Mouse (Mus musculus): ENCODE measurements at regions not wholly inside any gene's neighbourhood (a gene's known extent, or its start where the extent isn't known, plus 50 kb on each side); places are given as distances from the start of the nearest gene placed in this dataset.

DNA sequence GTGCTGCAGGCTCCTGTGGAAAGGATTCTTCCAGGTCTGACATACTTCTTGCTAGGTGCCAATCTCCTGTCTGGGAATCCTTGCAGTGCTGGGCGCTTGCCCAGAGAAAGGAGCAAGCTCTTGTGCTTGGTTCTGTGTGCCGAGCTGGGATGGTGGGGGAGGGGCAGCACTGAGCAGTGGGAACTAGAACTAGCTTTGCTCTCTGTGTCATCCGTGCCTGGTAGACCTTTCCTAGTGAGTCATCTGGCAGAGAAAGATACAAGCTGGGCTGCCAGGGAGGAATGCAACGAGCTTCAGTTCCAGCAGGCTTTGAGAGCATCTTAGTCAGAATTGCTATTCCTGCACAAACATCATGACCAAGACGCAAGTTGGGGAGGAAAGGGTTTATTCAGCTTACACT is 108.6 kb downstream of the 1810013L24Rik start:
- WGBS = 44% methylated on average over 5 of the region's 5 CpGs
- Histone ChIP-seq H3K36me3 (ENCODE audit: control insufficient read depth, insufficient read depth, low read length) (no peaks in the 10 kb centered on the region), H3K4me1 (ENCODE audit: control insufficient read depth, insufficient read depth, low read length) (no peaks in the 10 kb centered on the region), H3K4me3 (ENCODE audit: insufficient read depth, low read depth, low read length) (no peak overlapping the region), H3K27me3 (replicated peaks; ENCODE audit: control insufficient read depth, insufficient read depth, low read length) (no peaks in the 10 kb centered on the region), H3K27ac (ENCODE audit: insufficient read depth, low read depth, low read length) (no peak overlapping the region)
- no peak for DNase-seq
- no peak for TF ChIP-seq CTCF (conservative IDR thresholded peaks at IDR 0.05; ENCODE audit: insufficient read depth, insufficient read length, low read depth, low read length)
- no peak for TF ChIP-seq POLR2A (IDR thresholded peaks at IDR 0.05; ENCODE audit: low read depth, low read length)

DNA sequence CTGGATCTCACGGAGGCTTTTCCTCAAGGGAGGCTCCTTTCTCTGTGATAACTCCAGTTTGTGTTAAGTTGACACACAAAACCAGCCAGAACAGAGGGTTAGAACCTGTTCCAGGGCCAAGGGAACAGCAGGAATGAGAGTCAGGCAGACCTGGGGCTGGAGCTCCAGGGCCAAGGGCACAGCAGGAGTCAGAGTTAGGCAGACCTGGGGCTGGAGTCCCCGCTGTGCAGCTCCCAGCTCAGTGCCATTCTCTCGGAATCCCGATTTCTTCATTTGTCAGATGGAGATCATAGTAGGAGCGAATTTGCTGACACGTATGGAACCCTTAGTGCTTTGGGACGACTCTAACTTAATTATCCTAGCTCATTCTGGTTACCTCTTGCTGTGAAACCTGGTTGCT is 109.2 kb downstream of the 1810013L24Rik start:
- no peak for DNase-seq
- WGBS = 64% methylated on average over 7 of the region's 7 CpGs
- Histone ChIP-seq H3K36me3 (ENCODE audit: control insufficient read depth, insufficient read depth, low read length) (no peaks in the 10 kb centered on the region), H3K27me3 (replicated peaks; ENCODE audit: control insufficient read depth, insufficient read depth, low read length) (no peaks in the 10 kb centered on the region), H3K27ac (ENCODE audit: insufficient read depth, low read depth, low read length) (no peak overlapping the region), H3K4me3 (ENCODE audit: insufficient read depth, low read depth, low read length) (no peak overlapping the region), H3K4me1 (ENCODE audit: control insufficient read depth, insufficient read depth, low read length) (no peaks in the 10 kb centered on the region)
- no peak for TF ChIP-seq POLR2A (IDR thresholded peaks at IDR 0.05; ENCODE audit: low read depth, low read length)
- TF ChIP-seq CTCF (conservative IDR thresholded peaks at IDR 0.05; ENCODE audit: insufficient read depth, insufficient read length, low read depth, low read length) = no peak

DNA sequence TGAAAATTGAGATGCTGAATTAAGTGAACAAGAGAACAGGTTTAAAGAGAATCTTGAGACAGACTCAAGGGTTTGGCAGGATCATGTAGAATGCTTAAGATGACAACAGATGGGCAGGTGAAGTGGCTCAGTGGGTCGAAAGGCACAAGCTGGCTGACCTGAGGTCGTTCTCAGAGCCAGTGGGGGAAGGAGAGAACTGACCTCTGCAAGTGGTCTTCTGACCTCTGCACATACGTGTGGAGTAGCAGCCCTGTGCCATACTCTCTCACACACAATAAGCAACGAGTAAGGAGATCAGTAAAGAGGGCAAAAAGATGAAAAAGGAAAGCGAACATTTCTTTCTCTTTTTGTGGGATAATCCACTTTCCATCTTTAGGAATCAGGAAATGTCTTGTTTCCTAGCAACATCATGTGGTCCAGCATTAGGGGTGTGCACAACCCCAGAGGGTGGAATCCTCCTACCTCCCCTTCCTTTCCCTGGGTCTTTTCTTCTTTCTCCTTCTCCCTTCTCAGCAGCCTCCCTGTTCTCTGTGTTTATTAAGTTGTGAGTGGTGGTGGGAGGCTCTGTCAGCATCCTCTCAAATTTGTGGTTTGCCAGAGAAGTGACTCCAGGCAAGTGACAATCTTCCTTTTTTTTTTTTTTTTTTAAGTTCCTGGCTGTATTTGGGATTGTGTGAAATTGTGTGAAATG is 114.7 kb downstream of the 1810013L24Rik start:
- Histone ChIP-seq H3K27ac (ENCODE audit: insufficient read depth, low read depth, low read length) (no peak overlapping the region), H3K4me3 (ENCODE audit: insufficient read depth, low read depth, low read length) (no peak overlapping the region), H3K4me1 (ENCODE audit: control insufficient read depth, insufficient read depth, low read length) (no peaks in the 10 kb centered on the region), H3K36me3 (ENCODE audit: control insufficient read depth, insufficient read depth, low read length) (no peaks in the 10 kb centered on the region), H3K27me3 (replicated peaks; ENCODE audit: control insufficient read depth, insufficient read depth, low read length) (no peaks in the 10 kb centered on the region)
- TF ChIP-seq POLR2A (IDR thresholded peaks at IDR 0.05; ENCODE audit: low read depth, low read length) (no peak), CTCF (conservative IDR thresholded peaks at IDR 0.05; ENCODE audit: insufficient read depth, insufficient read length, low read depth, low read length) (no peak)
- no peak for DNase-seq
- WGBS = 41% methylated on average over 5 of the region's 5 CpGs

DNA sequence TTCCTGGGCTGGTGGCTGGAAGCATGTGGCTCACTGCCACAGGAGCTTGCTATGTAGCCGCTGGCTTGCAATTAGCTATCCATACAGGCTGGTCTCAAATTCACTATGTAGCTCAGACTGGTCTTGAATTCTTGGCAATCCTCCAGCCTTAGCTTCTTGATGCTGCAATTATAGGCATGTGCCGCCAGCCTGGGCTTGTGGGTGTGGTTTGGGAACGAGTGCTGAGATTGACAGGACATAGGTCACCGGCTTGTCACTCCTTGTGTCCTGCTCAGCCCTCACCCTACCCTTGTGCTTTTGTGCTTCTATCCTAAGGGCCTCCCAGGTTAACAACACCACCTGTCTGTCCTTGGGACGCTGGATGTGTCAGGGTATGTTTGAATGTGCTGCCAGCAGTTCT is 117.9 kb downstream of the 1810013L24Rik start:
- no peaks in the 10 kb centered on the region for H3K4me1 ChIP-seq (ENCODE audit: control insufficient read depth, insufficient read depth, low read length)
- H3K27me3 ChIP-seq (replicated peaks; ENCODE audit: control insufficient read depth, insufficient read depth, low read length) = no peaks in the 10 kb centered on the region
- H3K4me3 ChIP-seq (ENCODE audit: insufficient read depth, low read depth, low read length) = no peak overlapping the region
- DNase-seq = no peak
- H3K36me3 ChIP-seq (ENCODE audit: control insufficient read depth, insufficient read depth, low read length) = no peaks in the 10 kb centered on the region
- 46% methylated on average over 5 of the region's 5 CpGs for whole genome bisulfite sequencing
- no peak overlapping the region for H3K27ac ChIP-seq (ENCODE audit: insufficient read depth, low read depth, low read length)
- TF ChIP-seq POLR2A (IDR thresholded peaks at IDR 0.05; ENCODE audit: low read depth, low read length) (no peak), CTCF (conservative IDR thresholded peaks at IDR 0.05; ENCODE audit: insufficient read depth, insufficient read length, low read depth, low read length) (no peak)

DNA sequence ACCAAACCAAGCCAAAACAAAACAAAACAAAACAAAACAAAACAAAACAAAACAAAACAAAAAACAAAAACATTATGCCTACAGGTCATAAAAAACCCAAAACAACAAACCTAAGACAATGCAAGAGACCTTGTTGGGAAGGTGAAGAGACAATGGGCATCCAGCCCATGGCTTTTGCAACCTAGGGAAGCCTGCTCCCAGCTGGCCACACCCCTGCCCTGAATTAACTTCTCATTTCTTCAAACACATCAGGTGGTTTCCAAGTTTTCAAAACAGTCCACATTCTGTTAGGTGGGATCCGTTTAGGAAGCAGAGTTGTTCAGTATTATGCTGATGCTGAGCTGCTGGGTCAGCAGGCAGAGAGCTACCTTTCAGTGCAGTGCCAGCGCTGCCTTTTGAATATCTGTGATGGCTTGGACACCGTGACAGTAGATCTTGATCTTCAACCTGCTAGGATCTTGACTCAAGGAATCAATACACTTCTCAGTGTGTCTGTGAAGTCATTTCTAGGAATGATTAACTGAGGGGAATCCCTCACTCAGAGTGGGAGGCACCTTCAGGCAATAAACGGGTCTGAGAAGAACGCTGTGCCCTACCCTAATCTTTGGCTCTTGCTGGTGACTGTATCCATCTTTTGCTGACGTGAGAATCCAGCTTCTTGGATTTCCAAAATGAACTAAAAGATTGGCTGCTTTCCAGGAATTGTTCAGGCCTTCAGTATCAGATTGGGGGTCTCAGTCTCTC is 121.4 kb downstream of the 1810013L24Rik start:
- H3K27ac ChIP-seq (ENCODE audit: insufficient read depth, low read depth, low read length) = no peak overlapping the region
- no peak for DNase-seq
- TF ChIP-seq CTCF (conservative IDR thresholded peaks at IDR 0.05; ENCODE audit: insufficient read depth, insufficient read length, low read depth, low read length) (no peak), POLR2A (IDR thresholded peaks at IDR 0.05; ENCODE audit: low read depth, low read length) (no peak)
- no peak overlapping the region for H3K4me3 ChIP-seq (ENCODE audit: insufficient read depth, low read depth, low read length)
- H3K4me1 ChIP-seq (ENCODE audit: control insufficient read depth, insufficient read depth, low read length) = no peaks in the 10 kb centered on the region
- no peaks in the 10 kb centered on the region for H3K36me3 ChIP-seq (ENCODE audit: control insufficient read depth, insufficient read depth, low read length)
- no peaks in the 10 kb centered on the region; the same call in 1 of the 2 replicates for H3K27me3 ChIP-seq (replicated peaks; ENCODE audit: control insufficient read depth, insufficient read depth, low read length)
- WGBS = 56% methylated on average over 6 of the region's 6 CpGs

DNA sequence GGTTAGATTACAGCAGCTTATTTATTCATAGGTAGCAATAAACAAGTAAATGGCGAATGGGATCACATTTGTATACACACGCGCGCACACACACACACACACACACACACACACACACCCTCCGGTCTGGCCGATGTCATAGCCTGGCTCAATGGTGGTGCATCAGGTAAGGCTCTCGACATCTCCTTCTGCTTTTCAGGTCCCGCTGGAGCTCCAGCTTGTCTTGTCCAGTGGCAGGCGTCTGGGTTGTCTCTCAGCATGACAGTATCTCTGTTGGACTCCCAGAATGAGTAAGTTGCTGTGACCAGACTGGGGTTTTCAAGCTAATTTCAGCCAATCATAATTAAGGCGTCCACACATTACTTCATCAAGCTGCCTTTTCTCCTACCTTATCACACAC is 131.8 kb downstream of the 1810013L24Rik start:
- no peaks in the 10 kb centered on the region for H3K4me1 ChIP-seq (ENCODE audit: control insufficient read depth, insufficient read depth, low read length)
- no peak overlapping the region for H3K4me3 ChIP-seq (ENCODE audit: insufficient read depth, low read depth, low read length)
- DNase-seq = no peak
- WGBS = 89% methylated on average over 10 of the region's 10 CpGs
- H3K27me3 ChIP-seq (replicated peaks; ENCODE audit: control insufficient read depth, insufficient read depth, low read length) = no peaks in the 10 kb centered on the region
- no peaks in the 10 kb centered on the region for H3K36me3 ChIP-seq (ENCODE audit: control insufficient read depth, insufficient read depth, low read length)
- no peak overlapping the region for H3K27ac ChIP-seq (ENCODE audit: insufficient read depth, low read depth, low read length)
- TF ChIP-seq CTCF (conservative IDR thresholded peaks at IDR 0.05; ENCODE audit: insufficient read depth, insufficient read length, low read depth, low read length) (no peak), POLR2A (IDR thresholded peaks at IDR 0.05; ENCODE audit: low read depth, low read length) (no peak)

DNA sequence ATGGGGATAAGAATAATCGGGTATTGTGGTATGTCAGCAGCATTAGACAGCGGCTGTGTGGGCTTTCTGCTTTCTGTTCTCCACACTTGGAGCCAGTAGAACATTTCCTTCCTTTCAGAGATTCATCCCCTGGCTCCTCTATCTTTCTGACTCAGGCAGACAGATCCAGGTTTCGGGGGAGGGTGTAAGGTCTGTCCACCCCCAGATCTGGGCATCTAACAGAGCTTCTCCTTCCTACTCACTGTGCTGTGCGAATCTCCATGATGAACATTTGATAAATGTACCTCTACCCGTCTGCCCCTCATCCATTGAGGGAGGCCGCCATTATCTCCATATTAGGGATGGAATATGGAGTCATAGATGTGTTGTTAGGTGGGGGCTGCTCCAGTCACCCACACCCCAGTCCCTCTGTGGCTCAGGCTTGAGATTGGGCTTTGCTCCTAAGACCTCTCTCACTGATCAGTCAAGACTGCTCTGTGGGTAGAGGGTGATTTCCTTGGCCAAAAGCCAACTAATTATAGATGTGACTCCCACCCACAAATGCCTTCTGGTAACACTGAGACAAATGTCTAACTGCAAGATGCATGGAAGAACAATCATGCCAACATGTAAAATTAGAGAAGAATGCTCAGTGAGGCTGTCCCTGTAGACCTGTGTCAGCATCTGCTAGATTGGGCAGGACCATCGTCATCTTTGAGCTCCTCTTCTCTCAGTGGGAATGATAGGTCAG is 163.8 kb downstream of the 1810013L24Rik start:
- Histone ChIP-seq H3K4me1 (ENCODE audit: control insufficient read depth, insufficient read depth, low read length) (no peaks in the 10 kb centered on the region), H3K27ac (ENCODE audit: insufficient read depth, low read depth, low read length) (no peak overlapping the region), H3K27me3 (replicated peaks; ENCODE audit: control insufficient read depth, insufficient read depth, low read length) (no peaks in the 10 kb centered on the region), H3K36me3 (ENCODE audit: control insufficient read depth, insufficient read depth, low read length) (no peaks in the 10 kb centered on the region), H3K4me3 (ENCODE audit: insufficient read depth, low read depth, low read length) (no peak overlapping the region)
- DNase-seq = no peak
- no peak for TF ChIP-seq CTCF (conservative IDR thresholded peaks at IDR 0.05; ENCODE audit: insufficient read depth, insufficient read length, low read depth, low read length)
- no peak for TF ChIP-seq POLR2A (IDR thresholded peaks at IDR 0.05; ENCODE audit: low read depth, low read length)
- WGBS = 89% methylated on average over 7 of the region's 7 CpGs

All from kidney, adult 2 months (tissue).